Mouse (Mus musculus) mature B cell (primary cell): Measurements from ENCODE around the gene E130309D02Rik.

Experiments
- in situ Hi-C: fragments of 300-500 bp; cut with MboI; formaldehyde crosslinking; loops from 2 replicates; pipeline ENCODE4 v1.14.3; 2019

The E130309D02Rik gene

DNA sequence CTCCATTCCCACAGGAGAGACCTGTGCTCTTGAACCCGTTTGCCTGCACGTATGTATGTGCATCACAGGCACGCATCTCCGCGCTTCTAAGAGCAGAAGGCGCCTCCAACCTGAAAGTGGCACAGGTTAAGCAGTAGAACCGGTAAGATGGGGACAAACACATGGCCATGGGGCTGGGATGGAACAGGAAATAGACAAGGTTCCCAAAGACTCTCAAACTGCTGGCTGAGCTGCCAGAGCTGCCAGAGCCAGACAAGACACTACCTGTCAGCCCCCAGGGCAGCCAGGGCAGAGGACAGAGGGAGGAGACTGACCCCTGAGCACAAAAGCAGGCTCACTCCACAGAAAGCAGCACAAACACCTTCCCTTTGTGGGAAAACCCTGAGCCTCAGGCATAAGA is 5.2 kb downstream of the E130309D02Rik start:
- in situ Hi-C loops, result no loop called here

DNA sequence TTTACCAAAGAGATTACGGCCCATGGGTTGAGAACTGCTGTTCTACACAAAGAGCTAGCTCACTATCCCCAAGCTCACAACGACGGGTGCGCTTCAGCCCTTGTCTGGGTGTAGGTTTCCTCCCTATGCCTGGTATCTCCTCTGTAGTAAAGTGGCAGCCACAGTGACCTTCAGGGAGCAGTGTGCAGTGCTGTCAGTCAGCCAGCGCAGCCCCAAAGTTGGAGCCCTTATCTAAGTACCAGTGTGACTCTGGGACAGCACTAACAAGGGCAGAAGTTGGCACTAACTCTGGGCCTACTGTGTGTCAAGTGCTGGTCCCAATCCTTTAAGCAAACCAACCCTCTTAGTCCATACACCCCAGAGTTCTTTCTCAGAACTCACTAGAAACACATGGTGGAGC is 6.3 kb downstream of the E130309D02Rik start:
- in situ Hi-C loops, result no loop called here

DNA sequence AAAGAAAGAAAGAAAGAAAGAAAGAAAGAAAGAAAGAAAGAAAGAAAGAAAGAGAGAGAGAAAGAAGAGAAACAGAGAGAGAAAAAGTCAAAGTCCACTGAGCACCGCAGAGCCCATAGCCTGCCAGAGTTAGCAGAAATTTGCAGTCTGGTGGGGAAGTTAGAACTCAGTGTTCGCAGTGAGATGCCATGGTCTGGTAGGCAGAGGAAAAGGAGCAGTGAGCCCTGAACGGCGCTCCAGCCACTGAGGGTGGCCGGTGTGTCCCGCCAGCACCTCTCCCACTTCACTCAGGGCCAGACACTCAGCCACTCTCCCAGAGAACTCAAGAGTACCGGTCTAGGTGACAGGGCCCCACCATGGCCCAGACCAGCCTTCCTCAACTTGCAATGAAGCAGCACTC is 10.9 kb downstream of the E130309D02Rik start:
- in situ Hi-C loops, result no loop called here

DNA sequence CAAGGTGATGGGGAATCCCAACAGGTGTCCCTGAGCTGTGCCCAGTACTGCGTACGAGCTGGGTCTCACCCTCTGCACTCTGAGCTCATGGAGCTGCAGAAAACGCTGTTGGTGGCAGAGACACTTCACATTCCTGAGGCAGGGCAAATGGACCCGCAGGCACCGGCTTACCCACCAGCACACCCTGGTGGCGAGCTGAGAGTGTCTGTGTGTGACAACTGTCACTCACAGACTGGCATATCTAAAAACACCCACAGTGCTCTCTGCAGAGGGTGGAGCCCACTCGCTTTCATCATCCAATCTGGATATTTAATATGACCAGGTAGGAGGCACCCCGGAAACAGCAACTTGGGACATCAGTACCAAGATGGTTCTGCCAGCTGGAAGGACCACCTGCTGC is 13.9 kb downstream of the E130309D02Rik start:
- in situ Hi-C loops, result no loop called here

DNA sequence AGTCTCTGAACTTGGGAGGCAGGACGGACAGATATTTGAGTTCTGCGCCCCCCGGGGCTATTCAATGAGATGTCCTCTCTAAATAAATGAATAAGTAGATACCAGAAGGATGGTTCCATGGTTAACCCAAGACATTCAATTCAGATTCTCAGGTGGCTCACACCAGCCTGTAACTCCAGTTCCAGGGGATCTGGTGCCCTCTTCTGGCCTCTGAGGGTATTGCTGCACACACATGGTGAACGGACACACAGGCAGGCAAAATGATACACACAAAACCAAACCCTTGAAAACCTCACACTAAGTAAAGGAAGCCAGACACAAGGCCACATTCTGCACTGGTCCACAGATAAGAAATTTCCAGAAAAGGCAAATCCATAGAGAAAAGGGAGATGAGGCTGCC is 15.5 kb downstream of the E130309D02Rik start:
- in situ Hi-C loops, result no loop called here

DNA sequence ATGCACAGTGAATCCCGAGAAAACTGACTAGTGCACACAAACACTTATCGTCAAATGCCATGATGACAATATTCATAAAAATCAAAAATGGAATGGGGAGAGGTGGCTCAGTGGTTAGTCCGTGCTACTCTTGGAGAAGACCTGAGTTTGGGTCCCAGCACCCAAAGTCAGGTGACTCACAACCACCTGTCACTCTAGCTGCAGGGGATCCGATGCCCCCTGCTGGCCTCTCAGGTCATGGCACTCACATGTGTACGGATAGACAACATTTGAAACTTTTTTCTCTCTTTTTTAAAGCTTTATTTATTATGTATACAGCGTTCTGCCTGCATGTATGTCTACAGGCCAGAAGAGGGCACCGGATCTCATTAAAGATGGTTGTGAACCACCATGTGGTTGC is 16.8 kb downstream of the E130309D02Rik start:
- in situ Hi-C loops, result no loop called here

DNA sequence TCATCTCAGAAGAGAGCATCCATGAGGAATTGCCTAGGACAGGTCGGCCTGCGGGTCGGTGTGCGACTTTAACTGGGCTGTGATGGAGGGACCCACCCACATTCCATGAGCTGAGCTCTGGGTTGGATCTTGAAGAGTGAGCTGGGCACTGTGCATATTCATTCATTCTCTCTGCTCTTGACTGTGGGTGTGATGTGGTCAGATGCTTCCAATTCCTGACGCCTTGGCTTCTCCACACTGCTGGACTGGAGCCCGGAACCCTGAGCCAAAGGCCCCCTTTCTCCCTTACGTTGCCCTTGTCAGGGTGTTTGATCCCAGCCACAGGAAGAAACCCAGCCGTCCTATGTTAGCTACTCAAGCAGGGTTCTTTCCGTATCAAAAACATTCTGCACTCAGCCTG is 17.2 kb downstream of the E130309D02Rik start:
- in situ Hi-C loops, result no loop called here

DNA sequence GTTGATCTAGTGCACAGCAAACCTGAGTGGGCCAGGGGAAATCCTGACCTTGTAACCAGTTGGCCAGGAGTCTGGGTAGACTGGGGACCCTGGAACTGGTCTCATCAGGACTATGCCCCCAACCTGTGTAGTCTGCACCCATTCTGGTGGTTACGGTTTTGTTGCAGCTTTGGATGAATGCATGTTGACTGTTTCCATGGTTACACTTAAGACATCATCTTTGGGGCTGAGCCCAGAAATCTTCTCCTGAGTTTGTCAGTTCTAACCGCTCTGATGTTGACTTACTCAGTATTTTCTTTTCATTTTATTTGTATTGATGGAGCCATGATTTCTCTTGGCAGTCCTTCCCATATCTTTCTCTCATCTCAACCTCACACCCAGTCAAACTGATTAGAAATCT is 19.8 kb downstream of the E130309D02Rik start:
- in situ Hi-C loops, result no loop called here

DNA sequence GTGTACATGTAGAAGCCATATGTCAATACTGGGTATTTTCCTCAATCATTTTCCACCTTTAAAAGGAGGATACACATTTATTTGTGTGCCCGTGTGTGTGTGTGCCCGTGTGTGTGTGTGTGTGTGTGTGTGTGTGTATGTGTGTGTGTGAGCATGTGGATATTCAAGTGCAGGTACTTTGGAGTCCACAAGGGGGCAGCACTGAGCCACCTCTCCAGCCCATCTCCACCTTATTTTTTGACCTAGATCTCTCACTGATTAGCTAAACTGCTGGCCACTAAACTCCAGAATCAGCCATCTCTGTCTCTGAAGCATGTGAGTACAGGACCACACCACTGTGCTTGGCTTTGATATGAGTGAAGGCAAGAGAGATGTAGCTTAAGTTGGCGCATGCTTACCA is 20.3 kb downstream of the E130309D02Rik start:
- in situ Hi-C loops, result no loop called here

DNA sequence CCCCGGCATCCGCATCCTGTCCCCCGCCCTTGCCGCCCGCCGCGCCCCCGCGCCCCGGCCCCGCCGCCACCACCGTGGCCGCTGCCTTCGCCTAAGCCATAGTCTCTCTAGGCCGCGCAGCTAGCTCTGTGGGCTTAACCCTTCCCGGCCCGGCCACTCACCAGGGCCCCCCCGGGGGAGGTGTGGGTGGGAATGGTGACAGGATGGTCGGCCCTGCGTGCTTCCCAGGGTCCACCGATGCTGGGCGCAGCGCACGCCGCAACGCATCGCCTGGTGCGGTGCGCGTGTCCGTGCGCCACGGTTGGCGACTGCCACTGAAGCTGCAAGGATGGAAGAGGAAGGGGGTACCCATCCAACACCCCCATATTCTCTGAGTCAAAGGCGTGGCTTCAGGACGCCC is 21.8 kb downstream of the E130309D02Rik start, which contains the start of gene Zfp853:
TSS of gene Zfp853 (minus strand) at position 220 of the 400 bp plus-strand sequence.
- in situ Hi-C loops, result no loop called here

DNA sequence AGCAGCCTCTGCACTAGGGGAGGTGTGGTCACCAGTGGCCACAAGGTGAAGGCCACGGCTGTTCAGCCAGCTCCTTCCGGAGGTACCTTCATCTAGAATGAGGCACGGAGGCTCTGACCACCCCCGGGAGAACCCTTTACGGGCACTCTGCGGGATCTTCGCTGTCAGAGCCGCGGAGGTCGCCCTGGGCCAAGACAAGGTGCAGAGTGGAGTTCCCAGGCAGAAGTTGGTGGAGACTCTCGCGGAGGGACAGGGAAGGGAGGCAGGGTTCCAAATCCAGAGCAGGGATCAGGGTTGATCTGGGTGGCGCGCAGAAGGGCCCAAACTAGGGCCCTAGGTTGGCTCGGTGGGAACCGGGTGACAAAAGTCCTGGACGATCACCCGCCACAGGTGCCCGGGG is 22.3 kb downstream of the E130309D02Rik start:
- in situ Hi-C loops, result no loop called here

DNA sequence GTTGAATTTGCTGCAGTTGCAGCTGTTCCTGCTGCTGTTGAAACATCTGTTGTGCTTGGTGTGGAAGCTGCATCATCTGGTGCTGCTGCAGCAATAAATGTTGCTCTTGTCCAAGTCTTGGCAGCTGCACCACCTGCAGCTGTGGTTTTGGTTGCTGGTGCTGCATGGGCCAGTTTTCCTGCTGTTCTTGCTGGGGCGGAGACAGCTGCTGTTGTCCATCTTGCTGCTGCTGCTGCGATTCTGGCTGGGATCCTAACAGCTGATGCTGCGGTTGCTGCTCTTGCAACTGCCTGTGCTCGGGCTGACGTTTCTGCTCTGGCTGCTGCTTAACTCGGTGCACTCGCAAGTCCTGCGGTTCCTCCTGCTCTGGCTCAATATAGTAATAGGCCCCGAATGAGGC is 25.9 kb downstream of the E130309D02Rik start:
- in situ Hi-C loops, result no loop called here

DNA sequence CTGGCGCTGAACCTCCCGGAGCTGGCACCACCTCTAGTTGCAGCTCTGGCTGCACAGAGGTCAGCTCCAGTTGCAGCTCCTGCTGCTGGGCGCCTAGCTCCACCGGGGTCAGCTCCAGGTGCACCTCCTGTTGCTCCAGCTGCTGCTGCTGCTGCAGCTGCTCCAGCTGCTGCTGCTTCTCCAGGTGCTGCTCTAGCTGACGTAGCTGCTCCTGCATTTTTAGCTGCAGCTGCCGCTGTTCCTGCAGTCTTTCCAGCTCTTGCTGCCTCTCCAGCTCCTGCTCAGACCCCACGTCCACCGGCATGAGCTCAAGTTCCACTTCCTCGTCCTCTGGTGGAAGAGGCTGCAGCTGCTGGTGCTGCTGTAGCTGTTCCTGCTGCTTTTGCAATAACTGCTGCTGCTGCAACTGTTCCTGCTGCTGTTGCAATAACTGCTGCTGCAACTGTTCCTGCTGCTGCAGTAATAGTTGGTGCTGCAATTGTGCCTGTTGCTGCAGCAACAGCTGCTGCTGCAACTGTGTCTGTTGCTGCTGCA is 26.7 kb downstream of the E130309D02Rik start:
- in situ Hi-C loops, result no loop called here

DNA sequence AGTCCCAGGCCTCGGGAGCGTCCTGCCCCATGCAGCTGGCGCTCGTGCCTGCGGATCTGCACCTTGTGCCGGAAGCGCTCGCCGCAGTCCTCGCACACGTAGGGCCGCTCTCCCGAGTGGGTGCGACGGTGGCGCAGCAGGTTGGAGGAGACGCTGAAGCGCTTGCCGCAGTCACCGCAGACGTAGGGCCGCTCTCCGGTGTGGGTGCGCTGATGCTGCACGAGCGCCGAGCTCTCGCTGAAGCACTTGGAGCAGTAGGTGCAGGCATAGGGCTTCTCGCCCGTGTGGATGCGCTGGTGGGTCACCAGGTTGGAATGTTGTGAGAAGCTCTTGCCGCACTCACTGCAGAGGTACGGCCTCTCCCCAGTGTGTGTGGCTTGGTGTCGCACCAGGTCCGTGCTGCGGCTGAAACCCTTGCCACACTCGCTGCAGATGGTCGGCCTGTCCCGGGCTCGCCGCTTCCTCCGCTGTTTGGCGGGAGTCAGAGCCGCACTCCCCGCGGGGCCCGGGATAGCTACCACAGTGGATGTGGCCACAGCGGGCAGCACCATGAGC is 27.3 kb downstream of the E130309D02Rik start:
- in situ Hi-C loops, result no loop called here

DNA sequence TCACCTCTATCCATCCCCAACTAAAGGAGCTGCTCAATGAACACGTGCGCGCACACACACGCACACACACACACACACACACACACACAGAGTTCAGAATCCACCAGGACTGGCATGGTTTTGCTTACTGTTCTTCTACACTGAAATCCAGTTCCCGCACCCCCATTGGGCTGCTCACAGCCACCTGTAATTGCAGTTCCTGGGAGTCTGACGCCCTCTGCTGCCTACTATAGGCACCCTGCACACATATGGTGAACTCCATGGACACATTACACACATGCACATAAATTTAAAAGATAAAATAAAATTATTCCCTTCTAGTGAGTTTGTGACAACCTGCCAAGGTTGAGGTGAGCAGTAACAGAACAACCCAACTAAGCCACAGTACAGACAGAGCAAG is 30.4 kb downstream of the E130309D02Rik start:
- in situ Hi-C loops, result no loop called here

DNA sequence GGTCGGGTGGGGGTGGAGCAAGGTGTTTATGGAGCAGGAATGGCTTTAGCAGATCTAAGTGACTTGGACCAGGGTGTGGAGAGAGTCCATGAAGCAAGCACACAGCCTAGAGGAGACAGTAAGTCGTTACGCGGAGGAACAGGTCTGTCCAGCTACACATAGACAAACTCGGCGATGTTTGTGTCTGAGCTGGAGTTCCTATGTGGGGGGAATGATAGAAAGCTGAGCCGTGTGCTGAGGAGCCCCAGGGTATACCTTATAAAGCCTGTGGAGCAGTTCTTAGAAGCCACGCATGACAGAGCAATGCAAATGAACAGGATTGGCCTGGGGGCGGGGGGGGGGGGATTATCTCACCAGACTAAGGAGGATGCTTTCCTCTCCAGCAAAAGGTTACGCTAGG is 35.9 kb downstream of the E130309D02Rik start:
- in situ Hi-C loops, result no loop called here

DNA sequence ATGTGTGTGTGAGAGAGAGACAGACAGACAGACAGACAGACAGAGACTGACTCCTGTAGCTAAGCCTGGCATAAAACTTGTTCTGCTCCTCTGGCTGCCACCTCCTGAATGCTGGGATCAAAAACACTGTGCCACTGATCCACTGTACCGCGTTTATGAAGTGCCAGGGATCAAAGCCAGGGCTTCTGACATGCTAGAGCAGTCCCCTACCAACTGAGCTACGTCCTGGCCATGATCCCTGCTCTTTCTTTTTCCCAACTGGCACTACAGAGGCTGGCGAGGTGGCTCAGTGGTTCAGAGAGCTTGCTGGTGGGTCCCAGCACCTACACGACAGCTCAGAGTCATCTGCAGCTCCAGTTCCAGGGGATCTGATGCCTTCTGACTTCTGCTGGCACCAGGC is 39.4 kb downstream of the E130309D02Rik start:
- in situ Hi-C loops, result no loop called here

DNA sequence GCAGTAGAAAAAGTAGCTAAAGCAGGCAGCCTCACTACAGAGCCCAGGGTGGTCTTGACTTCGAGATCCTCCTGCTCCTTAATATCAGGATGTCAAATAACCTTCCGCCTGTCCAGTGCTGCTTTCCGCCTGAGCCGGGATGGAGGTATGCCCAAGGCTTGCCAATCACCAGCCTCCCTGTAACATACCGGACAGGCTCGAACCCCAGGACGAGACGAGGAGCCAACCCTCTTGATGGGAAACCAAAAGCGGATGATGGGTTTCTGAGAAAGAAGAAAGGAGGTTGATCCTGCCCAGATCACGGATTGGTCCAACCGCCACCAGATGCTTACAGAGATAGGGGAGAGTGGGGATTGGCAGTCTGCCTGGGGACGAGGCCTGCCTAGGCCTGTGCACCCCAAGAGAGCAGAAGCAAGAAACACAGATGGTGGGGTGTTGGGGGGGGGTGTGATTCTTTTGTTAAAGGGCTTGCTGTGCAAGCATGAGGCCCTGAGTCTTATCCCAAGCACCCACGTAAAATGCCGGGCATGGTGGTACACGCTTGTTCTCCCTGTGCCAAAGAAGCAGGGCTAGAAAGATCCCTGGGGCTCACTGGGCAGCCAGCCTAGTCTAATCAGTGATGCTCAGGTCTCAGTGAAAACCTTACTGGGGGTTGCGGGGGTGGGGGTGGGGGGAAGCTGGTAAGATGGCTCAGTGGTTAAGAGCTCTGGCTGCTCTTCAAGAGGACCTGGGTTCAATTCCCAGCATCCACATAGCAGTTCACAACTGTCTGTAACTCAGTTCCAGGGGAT is 42.4 kb downstream of the E130309D02Rik start:
- in situ Hi-C loops, result no loop called here

DNA sequence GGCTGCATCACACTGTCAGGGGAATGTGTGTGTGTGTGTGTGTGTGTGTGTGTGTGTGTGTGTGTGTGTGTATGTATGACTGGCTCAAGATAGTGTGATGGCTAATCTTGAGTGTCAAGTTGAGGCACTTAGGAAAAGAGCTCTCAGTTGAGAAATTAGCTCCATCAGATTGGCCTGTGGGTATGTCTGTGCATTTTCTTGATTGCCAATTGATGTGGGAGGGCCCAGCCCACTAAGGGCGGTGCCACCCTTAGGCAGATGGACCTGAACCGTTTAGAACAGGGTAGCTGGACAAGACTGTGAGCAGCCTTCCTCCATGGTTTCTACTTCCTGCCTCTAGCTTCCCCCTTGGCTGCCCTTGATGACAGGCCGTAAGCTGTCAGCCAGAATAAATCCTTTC is 43.1 kb downstream of the E130309D02Rik start:
- in situ Hi-C loops, result no loop called here

DNA sequence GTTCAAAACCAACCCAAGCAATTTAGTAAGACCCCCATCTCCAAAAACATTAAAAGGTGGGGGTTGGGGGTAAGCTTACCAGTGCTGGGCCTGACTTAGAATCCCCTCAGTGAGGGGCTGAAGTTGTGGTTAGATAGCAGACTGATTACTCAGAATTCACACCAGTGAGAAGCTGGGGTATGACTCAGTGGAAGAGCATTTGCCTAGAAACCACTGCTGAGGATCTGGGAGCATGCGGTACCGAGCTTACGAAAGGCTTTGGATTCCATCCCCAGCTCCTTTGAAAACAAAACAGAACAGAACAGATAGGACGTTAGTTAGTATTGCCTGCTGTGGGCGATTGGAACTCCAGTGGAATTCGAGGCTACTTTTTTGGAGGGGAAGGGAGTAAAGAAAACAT is 43.5 kb downstream of the E130309D02Rik start:
- in situ Hi-C loops, result no loop called here

DNA sequence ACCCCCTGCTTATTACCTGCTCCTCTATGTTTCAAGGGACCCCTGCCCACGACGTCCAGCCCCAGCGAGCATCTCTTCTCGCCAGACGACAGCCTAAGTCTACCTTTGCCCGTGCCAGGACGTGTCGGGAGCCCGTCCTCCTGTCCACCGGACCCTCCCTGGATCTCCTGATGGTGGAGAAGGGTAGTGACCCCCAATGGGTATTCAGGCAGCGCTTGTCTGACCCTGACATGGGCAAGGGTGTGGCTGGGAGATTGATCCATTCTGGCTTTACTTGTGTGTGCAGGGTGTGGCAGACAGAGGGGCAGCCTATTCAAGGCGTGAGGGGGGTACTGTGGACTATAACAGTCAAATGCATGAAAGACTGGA is 45.0 kb downstream of the E130309D02Rik start:
- in situ Hi-C loops, result no loop called here

DNA sequence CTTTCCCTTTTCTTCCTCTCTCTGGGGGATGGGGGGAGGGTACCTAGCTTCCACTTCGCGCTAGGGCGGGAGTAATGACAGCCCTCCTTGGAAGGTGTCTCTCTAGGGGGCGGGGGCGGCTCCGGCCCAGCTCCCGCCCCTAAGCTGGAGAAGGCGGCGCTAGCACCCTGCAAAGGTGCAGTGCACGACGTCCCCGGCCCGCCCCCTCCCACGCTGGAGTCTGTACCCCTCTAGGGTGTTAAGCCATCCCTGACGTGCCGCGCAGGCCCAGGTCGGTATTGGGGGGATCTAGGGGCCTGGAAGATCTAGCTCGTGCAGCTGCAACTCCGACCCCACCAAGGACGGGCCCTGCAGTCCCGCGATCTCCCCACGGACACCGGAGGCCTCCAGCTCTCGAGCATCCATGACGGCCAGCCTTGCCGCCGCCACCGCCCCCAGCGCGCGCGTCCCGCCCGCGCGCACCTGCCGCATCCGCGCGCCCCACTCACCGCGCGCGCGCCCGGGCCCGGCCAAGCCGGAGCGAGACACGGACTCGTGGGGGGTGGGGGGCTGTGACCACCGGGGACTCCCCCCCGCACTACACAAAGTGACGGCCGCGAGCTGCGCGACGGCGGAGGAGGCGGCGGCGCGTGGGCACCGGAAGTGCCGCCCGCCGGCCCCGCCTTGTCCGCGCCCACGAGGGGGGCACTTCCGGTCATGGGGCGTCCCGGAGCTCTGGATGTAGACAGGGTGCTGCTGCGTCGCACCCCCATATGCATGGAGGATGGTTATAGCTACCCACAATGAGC is 45.6 kb downstream of the E130309D02Rik start, which contains the start of gene Zfp316:
TSS of gene Zfp316 (minus strand) at position 660 of the 788 bp plus-strand sequence.
- in situ Hi-C loops, result no loop called here

DNA sequence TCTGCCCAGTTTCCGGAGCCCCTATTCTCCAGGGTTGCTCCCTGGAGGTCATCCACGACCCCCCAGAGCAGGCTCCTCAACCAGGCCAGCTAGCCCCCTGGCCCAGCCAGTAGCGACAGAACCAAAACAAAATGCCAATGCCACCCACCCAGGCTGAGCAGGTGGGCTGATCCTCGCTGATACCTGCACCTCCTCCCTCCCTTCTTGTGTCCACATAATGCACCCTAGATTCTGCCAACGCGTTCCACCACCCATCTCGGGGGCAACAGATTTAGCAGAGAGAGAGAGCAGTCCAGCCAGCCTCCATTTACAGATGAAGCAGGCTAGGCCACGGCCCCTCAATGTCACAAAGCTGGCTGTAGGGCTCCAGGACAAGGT is 46.2 kb downstream of the E130309D02Rik start:
- in situ Hi-C loops, result no loop called here
